Mouse (Mus musculus) gastrocnemius, postnatal 4 days (tissue): ENCODE measurements around the gene Macrod1. TPM values are rescaled to one million over a fixed set of nuclear protein-coding genes. Genes with fewer than 3 reads are reported as not detected.

Source experiments
- DNase-seq, 2 experiments: peaks; one replicate each; pipeline ENCODE4 v3.0.0; 2021 to 2022; ENCODE audit warnings: low spot score in 2 of 2, mixed read lengths in 2 of 2
- total RNA-seq, 2 experiments: library from RNA; stranded (reverse); gene quantifications; 2 replicates each; pipeline ENCODE4 v1.2.3; 2021

Macrod1 gene
- total RNA-seq, 2 experiments from 2014 or later: 233 to 237 TPM

DNA sequence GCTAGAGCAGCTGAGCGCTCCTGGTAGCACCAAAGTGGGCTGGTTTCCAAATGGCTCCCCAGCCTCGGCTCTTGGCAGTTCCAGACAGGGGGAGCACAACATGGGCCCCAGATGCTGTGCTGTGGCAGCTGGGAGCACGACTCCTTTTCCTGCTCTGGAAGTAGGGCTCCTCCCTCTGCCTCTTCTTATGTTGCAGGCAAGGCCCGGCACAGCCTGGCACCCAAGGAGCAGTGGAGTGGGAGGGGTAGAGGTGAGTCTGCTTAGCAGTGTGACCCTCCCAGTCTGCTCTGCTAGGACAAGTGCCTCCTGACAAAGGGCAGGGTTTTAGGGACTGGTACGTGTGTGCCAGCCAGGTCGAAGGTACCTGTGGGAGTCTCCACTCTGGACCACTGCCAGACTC lies 54.3 kb downstream of the Macrod1 start:
- no peak for DNase-seq

DNA sequence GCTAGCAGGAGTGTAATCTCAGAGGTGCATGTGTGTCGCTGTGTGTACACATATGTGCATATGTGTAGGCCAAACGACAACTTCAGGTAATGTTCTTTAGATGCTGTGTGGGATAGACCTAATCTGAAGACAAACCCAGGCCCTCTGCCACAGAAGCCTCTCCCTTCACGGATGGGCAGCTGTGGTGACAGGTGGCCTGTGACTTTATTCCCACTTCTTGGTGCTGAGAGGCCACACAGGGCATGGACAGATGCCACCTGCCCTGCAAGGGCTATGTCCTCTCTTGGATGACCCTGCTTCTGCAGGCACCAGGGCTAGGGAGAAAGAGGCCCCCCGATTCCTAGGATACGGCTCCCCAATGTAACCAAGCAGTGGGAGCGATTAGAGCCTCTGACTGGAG lies 54.7 kb downstream of the Macrod1 start:
- no peak for DNase-seq

- DNase-seq: no peak
These were observed 55.1 kb downstream of the Macrod1 start for GRCm38 (mm10) chr19:7111710-7112109.

DNA sequence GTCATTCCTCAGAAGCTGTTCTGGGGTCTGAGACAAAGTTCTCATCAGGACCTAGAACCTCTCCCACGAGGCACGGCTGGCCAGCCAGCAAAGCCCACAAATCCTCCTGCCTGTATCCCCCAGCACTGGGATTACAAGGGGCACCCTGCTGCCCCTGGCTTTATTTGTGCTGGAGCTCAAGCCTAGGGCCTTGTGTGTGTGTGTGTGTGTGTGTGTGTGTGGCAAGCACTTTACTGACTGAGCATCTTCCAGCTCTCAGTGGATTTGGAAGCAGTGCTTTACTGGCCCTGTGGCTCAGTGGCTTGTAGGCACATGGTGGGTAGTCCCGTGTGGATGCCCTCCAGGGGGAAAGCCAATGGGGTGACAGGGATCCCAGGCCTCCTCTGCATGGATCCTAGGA lies 56.0 kb downstream of the Macrod1 start:
- no peak for DNase-seq

DNA sequence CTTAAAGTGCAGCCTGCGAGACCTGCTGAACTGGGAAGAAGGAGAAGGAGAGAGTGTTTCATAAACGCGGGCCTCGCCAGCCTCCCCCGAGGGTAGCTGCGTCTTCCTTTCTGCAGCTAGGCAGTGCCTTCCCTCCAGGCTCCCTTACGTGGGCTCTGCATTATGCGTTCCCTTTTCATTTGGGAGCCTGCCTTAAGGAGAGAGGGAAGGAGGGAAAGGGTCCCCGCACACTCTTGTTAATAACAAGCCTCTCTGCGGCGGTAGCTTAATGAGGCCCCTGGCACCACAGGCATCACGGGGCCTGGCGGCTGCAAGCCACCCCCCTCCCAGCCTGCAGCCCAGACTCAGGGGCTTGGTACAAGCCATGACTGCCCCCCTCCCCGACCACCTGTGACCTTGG lies 57.0 kb downstream of the Macrod1 start:
- DNase-seq: no peak

GRCm38 (mm10) chr19:7116038-7116731 lies 59.6 kb downstream of the Macrod1 start:
- DNase-seq: no peak

DNA sequence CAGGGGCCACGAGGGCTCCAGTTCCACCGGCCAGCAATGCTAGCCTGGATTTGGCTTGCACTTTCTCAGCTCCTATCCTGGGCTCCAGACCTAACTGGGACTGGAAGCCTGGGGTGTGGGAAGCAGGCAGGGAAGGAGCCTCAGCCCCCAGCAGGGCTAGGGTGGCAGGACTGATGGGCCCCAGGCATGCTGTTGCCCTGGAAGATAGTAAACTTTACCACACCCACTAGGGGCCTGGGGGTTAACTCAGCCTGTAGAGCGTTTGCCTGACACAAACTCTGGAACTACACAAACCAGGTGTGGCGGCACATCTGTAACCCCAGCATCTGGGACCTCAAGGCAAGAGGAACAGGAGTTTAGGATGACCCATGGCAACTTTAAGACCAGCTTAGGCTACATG lies 60.5 kb downstream of the Macrod1 start:
- no peak for DNase-seq

GRCm38 (mm10) chr19:7117653-7118307 lies 61.2 kb downstream of the Macrod1 start:
- DNase-seq: no peak

DNA sequence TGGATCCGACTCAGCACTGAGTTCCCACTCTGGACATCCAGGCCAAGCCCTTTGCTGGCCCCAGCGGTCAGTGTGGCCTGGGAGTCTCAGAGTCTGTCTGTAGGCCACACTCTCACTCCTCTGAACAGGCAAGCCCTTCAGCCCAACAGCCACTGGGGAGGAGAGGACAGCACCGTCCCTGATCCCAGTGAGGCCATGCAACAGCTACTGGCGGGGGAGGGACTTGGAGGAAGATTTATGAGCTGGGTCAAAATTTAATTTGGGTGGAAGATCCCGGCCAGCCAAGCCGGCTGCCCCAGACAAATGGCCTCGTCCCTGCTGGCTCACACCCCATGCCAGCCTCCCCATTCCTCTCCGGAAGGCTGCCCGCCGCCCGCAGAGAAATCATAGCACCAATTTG lies 64.6 kb downstream of the Macrod1 start:
- DNase-seq: peak in 1 of 2 experiments; percentile 44

DNA sequence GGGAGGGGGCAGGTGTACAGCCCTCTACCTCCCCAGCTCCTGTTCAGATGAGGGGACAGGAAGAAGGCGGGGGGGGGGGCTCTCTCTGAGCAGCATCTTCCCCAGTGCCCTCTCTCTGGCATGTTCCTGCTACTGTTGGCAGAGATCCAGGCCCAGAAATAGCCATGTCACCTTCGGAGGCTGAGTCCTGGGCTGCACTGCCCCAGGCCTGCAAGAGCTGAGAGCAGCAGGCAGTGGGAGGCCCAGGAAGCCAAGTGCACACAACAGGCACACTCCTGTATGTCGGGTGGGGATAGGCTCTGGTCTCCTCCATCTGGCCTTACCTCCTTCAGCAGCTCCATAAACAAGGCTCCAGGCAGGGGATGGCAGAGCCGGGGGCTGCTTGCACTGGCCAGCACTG lies 65.7 kb downstream of the Macrod1 start:
- DNase-seq: no peak

GRCm38 (mm10) chr19:7122698-7123306 lies 66.2 kb downstream of the Macrod1 start:
- DNase-seq: no peak

DNA sequence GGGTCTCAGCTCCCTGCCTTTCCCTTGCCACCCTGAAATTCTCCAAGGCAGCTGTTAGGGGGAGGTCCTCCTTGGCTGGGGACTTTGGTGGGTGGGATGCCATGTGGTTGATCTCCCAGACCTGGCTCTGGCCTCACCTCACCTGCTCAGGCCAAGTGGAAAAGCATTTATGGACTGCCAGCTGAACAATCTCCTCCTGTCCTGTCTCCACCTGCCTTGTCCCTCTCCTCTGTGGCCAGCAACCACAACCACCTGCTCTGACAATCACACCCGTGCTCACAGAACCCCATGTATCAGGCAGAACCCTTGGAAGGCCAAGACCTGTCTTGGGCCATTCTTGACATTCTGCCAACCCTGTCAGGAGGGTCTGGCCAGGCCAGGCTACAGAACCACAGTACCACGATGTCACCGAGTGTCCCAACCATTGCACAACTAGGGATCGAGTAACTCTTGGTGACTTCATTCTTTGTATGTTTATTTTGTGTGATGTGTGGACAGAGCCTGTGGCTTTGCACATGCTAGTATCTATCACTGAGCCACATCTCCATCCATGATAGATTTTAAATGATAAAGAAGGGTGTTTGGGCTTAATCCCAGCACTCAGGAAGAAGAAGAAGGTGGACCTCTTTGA lies 69.0 kb downstream of the Macrod1 start:
- DNase-seq: no peak

DNA sequence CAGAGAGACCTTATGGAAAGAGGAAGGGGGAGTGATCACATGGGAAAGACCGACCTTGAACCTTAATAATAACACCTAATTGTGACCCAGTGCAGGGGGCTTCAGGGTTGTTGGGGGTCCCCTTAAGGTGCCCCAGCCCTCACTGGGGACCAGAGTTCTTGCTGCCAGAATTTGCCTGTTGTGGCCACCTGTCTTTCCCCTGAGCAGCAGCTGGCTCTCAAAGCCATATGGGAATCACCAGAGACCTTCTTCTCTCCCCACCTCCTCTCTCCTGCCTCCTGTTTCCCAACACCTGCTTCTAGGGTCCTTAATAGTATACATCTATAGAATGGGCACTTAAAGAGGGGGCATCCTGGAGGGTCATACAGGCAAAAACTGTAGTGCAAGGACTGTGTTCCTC lies 69.6 kb downstream of the Macrod1 start:
- no peak for DNase-seq

- no peak for DNase-seq
These were observed 70.3 kb downstream of the Macrod1 start for GRCm38 (mm10) chr19:7126933-7127332.

DNA sequence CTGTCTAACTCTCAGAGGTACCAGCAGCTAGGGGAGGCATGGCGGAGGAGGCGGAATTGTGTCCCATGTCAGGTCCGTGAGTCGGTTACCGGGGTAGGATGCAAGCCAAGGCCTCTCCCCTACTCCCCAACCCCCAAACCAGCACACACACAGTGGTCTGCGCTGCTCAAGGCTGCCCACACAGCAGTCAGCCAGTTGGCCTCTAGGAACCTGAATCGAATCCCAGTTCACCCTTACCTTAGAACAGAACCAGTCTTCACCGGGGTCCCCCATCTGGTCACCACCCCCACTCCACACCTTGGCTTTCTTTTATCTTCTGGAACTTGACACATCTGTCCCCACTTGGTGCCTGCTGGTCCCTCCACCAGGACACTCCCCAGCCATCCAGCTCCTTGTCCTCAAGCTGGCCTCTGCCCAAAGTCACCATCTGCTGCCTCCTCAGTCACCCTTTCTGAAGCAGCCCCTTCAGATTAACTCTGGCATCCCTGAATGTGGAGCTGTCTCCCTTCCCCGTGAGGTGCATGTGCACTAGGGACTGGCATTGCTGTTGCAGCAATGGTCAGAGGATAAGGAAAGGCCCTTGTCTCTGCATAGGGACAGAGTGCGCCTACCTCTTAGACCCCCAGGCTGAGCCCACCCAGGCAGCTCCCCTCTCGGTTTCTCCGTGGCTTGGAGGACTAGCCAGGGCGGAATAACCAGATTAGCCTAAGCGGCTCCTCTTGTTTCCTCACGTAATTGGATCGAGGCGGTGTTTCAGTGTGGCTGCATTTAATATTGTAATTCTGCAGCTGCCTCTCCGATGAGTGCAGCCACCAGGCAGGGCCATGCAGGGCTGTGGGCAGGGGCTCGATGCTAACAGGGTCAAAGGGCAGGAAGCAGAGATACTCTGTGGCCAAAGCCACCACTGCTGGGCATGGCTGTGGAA lies 72.2 kb downstream of the Macrod1 start:
- no peak for DNase-seq

DNA sequence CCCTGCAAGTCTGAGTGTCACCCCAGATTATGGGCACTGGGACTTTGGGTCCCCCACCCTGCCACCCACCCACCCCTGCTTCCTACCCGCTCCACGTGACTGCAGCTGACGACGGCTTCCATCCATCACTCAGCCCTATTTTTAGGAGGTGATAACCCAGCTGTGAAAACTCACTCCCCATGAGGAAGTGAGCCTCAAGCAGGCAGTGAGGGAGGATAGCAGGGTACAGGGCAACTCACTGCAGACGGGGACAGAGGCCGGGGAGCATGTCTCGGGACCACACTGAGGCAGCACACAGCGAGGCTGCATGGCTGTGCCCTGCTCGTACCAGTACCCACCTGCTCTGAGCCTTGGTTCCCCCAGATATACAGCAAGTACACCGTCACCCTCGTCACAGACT lies 73.7 kb downstream of the Macrod1 start:
- DNase-seq: no peak

GRCm38 (mm10) chr19:7133436-7133835 lies 76.8 kb downstream of the Macrod1 start:
- DNase-seq: no peak

DNA sequence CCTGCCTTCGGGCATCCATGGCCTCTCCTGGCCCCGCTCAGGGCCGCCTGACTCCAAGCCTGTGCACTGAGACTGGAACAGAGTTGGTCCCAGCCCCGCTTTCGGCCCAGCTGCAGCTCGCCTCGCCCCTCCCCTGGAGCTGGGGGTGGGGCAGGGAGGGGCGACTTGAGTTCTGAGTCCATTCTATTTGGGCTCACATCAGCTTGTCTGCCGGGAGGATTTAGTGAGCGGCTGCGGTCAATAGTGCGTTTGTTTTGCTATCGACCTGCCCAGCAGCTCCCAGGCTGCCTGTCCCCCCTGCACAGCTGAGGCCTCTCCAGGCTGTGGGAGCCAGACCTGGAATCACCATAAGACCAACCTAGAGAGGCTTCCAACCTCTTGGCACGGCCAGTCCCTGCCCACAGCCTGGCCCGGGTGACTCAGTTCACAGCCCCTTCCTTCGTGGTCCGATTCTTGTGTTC lies 78.1 kb downstream of the Macrod1 start:
- DNase-seq: peak in 1 of 2 experiments; percentile 57

- DNase-seq: no peak
These were observed 78.9 kb downstream of the Macrod1 start for GRCm38 (mm10) chr19:7135525-7135924.

DNA sequence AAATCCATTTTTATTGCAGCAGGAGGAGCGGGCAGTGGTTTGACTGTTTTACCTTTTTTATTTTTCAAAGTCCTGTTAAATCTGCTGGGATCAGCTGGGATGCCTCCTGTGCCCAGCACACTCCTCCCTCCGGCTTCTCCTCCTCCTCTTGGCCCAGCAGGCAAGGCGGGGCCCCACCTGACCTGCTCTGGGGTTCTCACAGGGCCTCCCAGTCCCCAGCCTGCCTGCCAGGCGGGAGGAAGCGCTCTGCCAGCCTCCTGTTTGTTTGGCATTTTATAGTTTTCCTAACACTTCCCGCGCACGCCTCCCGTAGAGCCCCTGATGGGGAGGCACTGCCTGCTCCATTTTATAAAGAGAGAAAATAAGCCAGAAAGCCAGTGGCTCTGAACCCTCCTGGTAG lies 79.4 kb downstream of the Macrod1 start:
- DNase-seq: no peak
